Mouse (Mus musculus) thymus, adult 2 months (tissue): ENCODE results near the gene Cd55. TPM values are rescaled to one million over a fixed set of nuclear protein-coding genes. Genes with fewer than 3 reads are reported as not detected.
"Not testable (repeated sequence)": the region's sequence is repeated elsewhere in the genome, so short reads cannot be mapped to it uniquely, and the experiment has no call there.

ENCODE experiments used
- DNase-seq: peaks from one replicate; pipeline ENCODE4 v3.0.0; 2021
- H3K27ac ChIP-seq: fragments of 200-500 bp; 2 replicates; pipeline ENCODE4 v1.5.1; 2012; ENCODE audit warnings: low read length, control low read depth; ENCODE audit not compliant: control insufficient read depth, insufficient read depth
- H3K27me3 ChIP-seq: fragments of 200-500 bp; 2 replicates; pipeline ENCODE4 v1.6.1; 2012; ENCODE audit warnings: mild to moderate bottlenecking, low read length, moderate library complexity, mixed read lengths; ENCODE audit not compliant: control insufficient read depth, insufficient read depth
- H3K36me3 ChIP-seq: fragments of 200-500 bp; 2 replicates; pipeline ENCODE4 v1.6.1; 2012; ENCODE audit warnings: mild to moderate bottlenecking, low read length, moderate library complexity; ENCODE audit not compliant: control insufficient read depth, insufficient read depth
- H3K4me1 ChIP-seq: fragments of 200-500 bp; replicated peaks from 2 replicates; pipeline ENCODE4 v1.6.1; 2012; ENCODE audit warnings: low read length; ENCODE audit not compliant: control insufficient read depth, insufficient read depth
- H3K4me3 ChIP-seq: fragments of 200-500 bp; 2 replicates; pipeline ENCODE4 v1.5.1; 2012; ENCODE audit warnings: mild to moderate bottlenecking, low read length, control low read depth, moderate library complexity; ENCODE audit not compliant: control insufficient read depth, insufficient read depth
- CTCF ChIP-seq: fragments of 200-500 bp; IDR thresholded peaks from 2 replicates; pipeline ENCODE4 v1.5.1; 2012; ENCODE audit warnings: mild to moderate bottlenecking, control low read depth, low read length, moderate library complexity, borderline replicate concordance; ENCODE audit not compliant: control insufficient read depth, poor library complexity, insufficient read depth; ENCODE audit errors: extremely low read depth
- POLR2A ChIP-seq: fragments of 200-500 bp; IDR thresholded peaks from 2 replicates; pipeline ENCODE4 v1.6.1; 2012; ENCODE audit warnings: mild to moderate bottlenecking, low read length, control low read depth, moderate library complexity; ENCODE audit not compliant: control insufficient read depth, poor library complexity, insufficient read depth; ENCODE audit errors: extremely low read depth
- WGBS: fragments of 180-500 bp; shearing (Covaris S2); methylation state at CpG from one replicate; pipeline ENCODE4 v1.1.7; 2018; 5-methylcytosine and 5-hydroxymethylcytosine counted together
- polyA plus RNA-seq: library from polyadenylated mRNA; depleted of rRNA; stranded (reverse); fragments of >200 nt; gene quantifications from 2 replicates; pipeline ENCODE4 v1.2.3, GENCODE M21; 2012

The Cd55 gene
- polyA plus RNA-seq, 1 experiment = 3.4 TPM

DNA sequence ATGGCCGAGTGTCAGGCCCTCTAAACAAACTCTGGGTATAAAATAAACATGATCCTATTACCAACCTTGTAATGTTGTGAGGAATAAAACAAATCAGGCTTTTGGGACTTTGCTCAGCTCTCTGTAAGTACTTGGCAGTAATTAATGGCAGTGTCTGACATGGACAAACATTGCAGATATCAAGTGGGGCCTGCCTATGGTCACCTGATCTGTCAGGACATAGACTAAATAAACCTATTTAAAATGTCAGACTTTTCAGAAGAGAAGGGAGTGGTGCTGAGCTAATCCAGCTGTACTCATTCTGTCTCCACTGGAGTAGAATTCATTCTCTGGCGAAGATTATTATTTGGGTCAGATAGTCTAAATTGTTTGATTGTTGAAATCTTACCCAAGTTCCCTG lies 4.9 kb upstream of the Cd55 start:
- TF ChIP-seq CTCF = no peak
- no peak for TF ChIP-seq POLR2A

DNA sequence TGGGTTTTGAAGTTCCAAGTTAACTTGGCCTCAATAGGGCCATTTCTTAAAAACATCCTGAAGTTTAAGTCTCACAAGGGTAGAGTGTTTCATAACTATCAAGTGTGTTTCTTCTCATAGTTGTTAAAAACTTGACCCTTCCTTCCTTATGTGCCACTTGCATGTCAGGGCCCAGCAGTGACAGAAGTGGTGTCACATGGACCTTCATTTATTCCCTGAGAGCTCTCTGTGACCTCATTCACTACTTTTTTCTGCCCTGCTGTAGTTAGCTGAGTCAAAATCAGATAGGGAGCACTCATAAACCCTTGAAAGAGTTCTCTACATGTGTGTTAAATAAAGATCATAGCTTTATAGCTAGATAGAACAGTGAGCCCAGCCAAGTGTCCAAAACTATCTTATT lies 1.6 kb upstream of the Cd55 start:
- Histone ChIP-seq H3K4me1 (0 out of 2 replicates have a peak, but pooled peaks cover 8% of the 10 kb centered on the region), H3K4me3 (no peak overlapping the region), H3K27ac (no peak overlapping the region), H3K27me3 (no peaks in the 10 kb centered on the region), H3K36me3 (no peaks in the 10 kb centered on the region)
- DNase-seq = no peak
- no peak for TF ChIP-seq CTCF
- no peak for TF ChIP-seq POLR2A

More for the DNA sequence above, 4.9 kb upstream of the Cd55 start:
- 92% methylated on average over 2 of the region's 2 CpGs for WGBS
- no peaks in the 10 kb centered on the region for H3K27me3 ChIP-seq
- H3K36me3 ChIP-seq = no peaks in the 10 kb centered on the region
- H3K27ac ChIP-seq = no peak overlapping the region
- H3K4me1 ChIP-seq = 0 out of 2 replicates have a peak, but pooled peaks cover 5% of the 10 kb centered on the region
- no peak overlapping the region for H3K4me3 ChIP-seq
- no peak for DNase-seq

DNA sequence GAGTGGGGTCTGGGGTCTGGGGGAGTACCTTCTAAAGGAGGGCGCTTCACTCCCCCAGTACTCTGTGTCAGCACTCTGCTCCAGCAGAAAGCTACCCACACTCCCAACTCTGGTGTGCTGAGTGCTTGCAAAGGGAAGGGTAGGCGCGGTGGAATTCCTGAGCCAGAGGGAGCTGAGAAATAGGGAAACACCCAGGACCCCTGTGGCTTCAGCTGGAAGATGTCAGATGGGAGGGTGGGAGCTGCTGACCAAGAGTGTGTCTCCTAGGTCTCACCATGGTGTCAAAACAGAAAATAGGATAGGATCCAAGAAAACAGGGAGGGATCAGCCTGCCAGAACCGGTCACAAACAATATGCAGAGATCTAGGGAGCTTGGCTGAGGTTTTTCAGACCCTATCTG lies 323 bp upstream of the Cd55 start:
- H3K36me3 ChIP-seq = no peaks in the 10 kb centered on the region
- no peaks in the 10 kb centered on the region for H3K27me3 ChIP-seq
- TF ChIP-seq CTCF (no peak), POLR2A (no peak)
- no peak overlapping the region for H3K4me3 ChIP-seq
- WGBS = 38% methylated on average over 4 of the region's 4 CpGs
- 0 out of 2 replicates have a peak, but pooled peaks cover 8% of the 10 kb centered on the region for H3K4me1 ChIP-seq
- no peak overlapping the region for H3K27ac ChIP-seq
- DNase-seq = no peak

DNA sequence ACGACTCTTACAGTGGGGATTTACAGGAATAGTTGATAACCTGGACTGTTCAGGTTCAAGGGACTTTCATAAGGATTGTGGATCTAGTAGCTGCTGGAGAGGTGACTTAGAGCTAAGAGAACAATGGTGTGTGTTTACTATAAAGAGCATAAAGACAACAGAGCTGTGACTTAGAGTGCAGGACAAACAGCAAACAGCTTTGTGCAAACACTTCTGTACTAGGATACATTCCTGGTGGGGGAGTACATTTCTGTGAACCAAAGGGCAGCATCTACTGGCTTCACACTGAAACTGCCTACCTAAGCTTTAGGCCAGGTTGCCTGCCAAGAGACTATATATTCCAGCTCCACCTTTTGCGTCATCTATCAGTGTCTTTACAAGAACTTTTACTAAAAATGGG lies 7.4 kb downstream of the Cd55 start:
- DNase-seq = no peak
- WGBS = 96% methylated on average over 2 of the region's 2 CpGs
- H3K4me3 ChIP-seq = no peak overlapping the region
- no peaks in the 10 kb centered on the region for H3K4me1 ChIP-seq
- H3K36me3 ChIP-seq = no peaks in the 10 kb centered on the region
- no peak overlapping the region for H3K27ac ChIP-seq
- no peaks in the 10 kb centered on the region for H3K27me3 ChIP-seq
- no peak for TF ChIP-seq POLR2A
- TF ChIP-seq CTCF = no peak

DNA sequence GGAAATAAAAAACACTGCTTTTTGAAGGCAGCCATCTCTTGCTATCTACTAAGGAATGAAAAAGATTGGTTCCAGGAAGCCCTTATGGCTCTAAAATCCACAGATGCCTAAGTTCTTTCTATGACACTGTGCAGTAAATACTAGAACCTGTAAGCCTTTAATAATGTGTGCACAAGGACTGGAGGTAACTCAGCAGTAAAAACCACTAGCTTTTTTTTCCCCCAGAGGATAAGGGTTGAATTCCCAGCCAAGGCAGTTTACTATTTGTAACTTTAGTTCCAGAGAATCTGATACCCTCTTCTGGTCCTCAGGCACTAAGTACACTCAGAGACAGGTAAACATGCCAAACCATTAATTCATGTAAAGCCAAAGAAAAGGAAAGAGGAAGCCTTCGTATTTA lies 19.6 kb downstream of the Cd55 start:
- not testable (repeated sequence) for H3K4me3 ChIP-seq, DNase-seq, H3K4me1 ChIP-seq, H3K27ac ChIP-seq, H3K27me3 ChIP-seq, H3K36me3 ChIP-seq
- 81% methylated on average over 1 of the region's 1 CpGs for WGBS

DNA sequence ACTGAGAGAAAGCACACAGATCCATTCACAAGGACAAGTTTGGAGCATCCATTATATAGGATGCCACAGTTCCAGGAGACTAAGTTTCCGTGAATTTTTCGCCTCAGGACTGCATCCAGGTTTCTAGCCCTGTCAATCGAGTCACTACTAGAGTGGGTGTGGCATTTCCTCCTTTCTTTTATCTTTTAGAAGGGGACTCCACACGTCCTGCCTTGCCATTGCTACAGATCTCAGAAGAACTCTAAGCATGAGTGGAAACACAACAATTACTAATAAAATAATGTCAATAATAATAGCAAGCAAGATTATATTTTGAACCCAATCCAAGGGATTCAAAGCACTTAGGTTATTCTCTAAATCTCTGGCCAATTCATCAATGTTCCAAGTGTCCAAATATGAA lies 31.6 kb downstream of the Cd55 start:
- WGBS = 83% methylated on average over 4 of the region's 4 CpGs
- DNase-seq = no peak
- H3K27ac ChIP-seq = no peak overlapping the region
- no peaks in the 10 kb centered on the region for H3K36me3 ChIP-seq
- no peak overlapping the region for H3K4me3 ChIP-seq
- H3K4me1 ChIP-seq = no peaks in the 10 kb centered on the region
- TF ChIP-seq POLR2A (no peak), CTCF (no peak)
- H3K27me3 ChIP-seq = no peaks in the 10 kb centered on the region

DNA sequence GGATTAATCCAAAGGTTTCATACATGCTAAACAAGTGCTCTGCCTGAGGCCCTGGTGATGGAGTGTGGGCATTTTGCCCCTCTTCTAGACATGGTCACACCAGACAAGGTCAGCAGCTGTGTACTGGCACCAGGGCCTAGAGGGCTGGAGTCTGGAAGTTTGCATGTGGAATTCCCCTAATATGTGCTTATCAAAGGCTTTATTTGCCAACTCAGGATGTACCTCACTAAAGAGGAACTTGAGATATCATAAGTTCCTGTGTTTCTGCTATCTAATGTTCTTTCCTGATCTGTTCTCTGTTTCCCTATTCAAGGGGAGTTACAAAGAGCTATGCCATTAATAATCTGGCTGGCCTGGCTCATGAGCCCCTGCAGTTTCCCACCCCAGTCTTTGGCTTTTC lies 33.9 kb downstream of the Cd55 start:
- not testable (repeated sequence) for H3K4me3 ChIP-seq, H3K27ac ChIP-seq, DNase-seq, H3K4me1 ChIP-seq, H3K36me3 ChIP-seq, H3K27me3 ChIP-seq

DNA sequence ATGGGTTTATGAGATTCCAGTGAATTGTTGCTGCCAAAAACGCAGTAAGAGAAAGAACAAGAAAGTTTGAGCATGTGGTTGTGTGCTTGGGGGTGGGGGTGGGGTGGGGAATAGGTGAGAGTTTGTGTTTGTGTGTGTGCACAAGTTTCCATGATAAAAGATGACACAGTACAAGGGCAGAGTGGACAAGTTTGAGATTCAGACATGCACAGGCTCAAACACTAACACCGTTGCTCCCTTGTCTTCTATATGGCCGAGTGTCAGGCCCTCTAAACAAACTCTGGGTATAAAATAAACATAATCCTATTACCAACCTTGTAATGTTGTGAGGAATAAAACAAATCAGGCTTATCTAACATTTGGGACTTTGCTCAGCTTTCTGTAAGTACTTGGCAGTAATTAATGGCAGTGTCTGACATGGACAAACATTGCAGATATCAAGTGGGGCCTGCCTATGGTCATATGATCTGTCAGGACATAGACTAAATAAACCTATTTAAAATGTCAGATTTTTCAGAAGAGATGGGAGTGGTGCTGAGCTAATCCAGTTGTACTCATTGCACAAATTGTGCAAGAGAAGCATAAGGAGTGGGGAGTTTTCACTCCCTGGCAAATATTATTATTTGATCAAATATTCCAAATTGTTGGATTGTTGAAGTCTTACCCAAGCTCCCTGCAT lies 35.2 kb downstream of the Cd55 start:
- H3K4me1 ChIP-seq, H3K4me3 ChIP-seq, H3K27ac ChIP-seq, H3K36me3 ChIP-seq, H3K27me3 ChIP-seq, DNase-seq: not testable (repeated sequence)
- 86% methylated on average over 3 of the region's 3 CpGs for WGBS
